Mouse (Mus musculus) MEL (cell line): ENCODE results near the gene Igsf9b. TPM values are rescaled to one million over a fixed set of nuclear protein-coding genes. Genes with fewer than 3 reads are reported as not detected.

Experiments used
- DNase-seq: peaks from one replicate; pipeline ENCODE4 v3.0.0; 2011; ENCODE audit warnings: low read depth, low spot score
- H3K27ac ChIP-seq: 2 replicates; pipeline ENCODE4 v1.5.1; 2012; ENCODE audit warnings: low read depth, mild to moderate bottlenecking, control low read depth, low read length, moderate library complexity; ENCODE audit not compliant: control insufficient read depth
- H3K27me3 ChIP-seq, 2 experiments: fragments of 150-350 bp in 1 of 2; sonication (generic) in 1 of 2; 2 replicates each; pipeline ENCODE4 v1.6.1; 2012; ENCODE audit warnings: low read length in 2 of 2, mild to moderate bottlenecking in 2 of 2, improper control_type of control experiment in 1 of 2, moderate library complexity in 1 of 2; ENCODE audit not compliant: insufficient read depth in 2 of 2, control insufficient read depth in 1 of 2
- H3K36me3 ChIP-seq, 2 experiments: 2 replicates each; pipeline ENCODE4 v1.6.1; 2012 to 2014; ENCODE audit warnings: low read length in 2 of 2, improper control_type of control experiment in 1 of 2, inconsistent platforms in 1 of 2, mild to moderate bottlenecking in 1 of 2; ENCODE audit not compliant: insufficient read depth in 2 of 2, control insufficient read depth in 1 of 2
- H3K4me1 ChIP-seq, 2 experiments: fragments of 150-350 bp in 1 of 2; sonication (generic) in 1 of 2; 2 replicates each; pipeline ENCODE4 v1.6.1; 2012; ENCODE audit warnings: low read length in 2 of 2, improper control_type of control experiment in 1 of 2, mild to moderate bottlenecking in 1 of 2; ENCODE audit not compliant: insufficient read depth in 2 of 2, control insufficient read depth in 1 of 2
- H3K4me3 ChIP-seq, 2 experiments: fragments of 150-350 bp in 1 of 2; sonication (generic) in 1 of 2; 2 replicates each; pipeline ENCODE4 v1.5.1; 2012; ENCODE audit warnings: low read depth in 2 of 2, low read length in 2 of 2, mild to moderate bottlenecking in 2 of 2, moderate library complexity in 2 of 2, control low read depth in 1 of 2, improper control_type of control experiment in 1 of 2; ENCODE audit not compliant: control insufficient read depth in 1 of 2, insufficient read depth in 1 of 2
- H3K79me2 ChIP-seq: 2 replicates; pipeline ENCODE4 v1.6.1; 2012; ENCODE audit warnings: mild to moderate bottlenecking, low read length, moderate library complexity; ENCODE audit not compliant: control insufficient read depth, poor library complexity, insufficient read depth
- H3K9ac ChIP-seq: 2 replicates; pipeline ENCODE4 v1.6.1; 2012; ENCODE audit warnings: low read depth, mild to moderate bottlenecking, control low read depth, low read length, moderate library complexity; ENCODE audit not compliant: control insufficient read depth, poor library complexity, severe bottlenecking
- H3K9me3 ChIP-seq: fragments of 150-350 bp; sonication (generic); replicated peaks from 2 replicates; pipeline ENCODE4 v1.6.1; 2012; ENCODE audit warnings: mild to moderate bottlenecking, low read length, improper control_type of control experiment, moderate library complexity; ENCODE audit not compliant: insufficient read depth
- CHD1 ChIP-seq: IDR thresholded peaks from 2 replicates; pipeline ENCODE4 v1.6.1; 2012; ENCODE audit warnings: low read depth, mild to moderate bottlenecking, inconsistent platforms, low read length, improper control_type of control experiment
- ELF1 ChIP-seq: IDR thresholded peaks from 2 replicates; pipeline ENCODE4 v1.6.1; 2014; ENCODE audit warnings: low read depth, mild to moderate bottlenecking, inconsistent platforms, low read length, improper control_type of control experiment, moderate library complexity
- GABPA ChIP-seq: IDR thresholded peaks from 2 replicates; pipeline ENCODE4 v1.6.1; 2012; ENCODE audit warnings: low read depth, mild to moderate bottlenecking, inconsistent platforms, low read length, improper control_type of control experiment, moderate library complexity
- KAT2A ChIP-seq: conservative IDR thresholded peaks from 2 replicates; pipeline ENCODE4 v1.6.1; 2012; ENCODE audit warnings: low read depth, low read length, improper control_type of control experiment, inconsistent platforms
- MEF2A ChIP-seq: IDR thresholded peaks from 2 replicates; pipeline ENCODE4 v1.6.1; 2014; ENCODE audit warnings: low read depth, mild to moderate bottlenecking, inconsistent platforms, low read length, improper control_type of control experiment; ENCODE audit not compliant: poor library complexity, insufficient replicate concordance, severe bottlenecking; ENCODE audit errors: extremely low read depth
- MXI1 ChIP-seq: IDR thresholded peaks from 2 replicates; pipeline ENCODE4 v1.6.1; 2011; ENCODE audit warnings: mild to moderate bottlenecking, low read depth, low read length, improper control_type of control experiment
- MYB ChIP-seq: IDR thresholded peaks from 2 replicates; pipeline ENCODE4 v1.6.1; 2011; ENCODE audit warnings: mild to moderate bottlenecking, low read depth, low read length, improper control_type of control experiment
- MYC ChIP-seq: IDR thresholded peaks from 2 replicates; pipeline ENCODE4 v1.6.1; 2011; ENCODE audit warnings: low read depth, mild to moderate bottlenecking, low read length, improper control_type of control experiment, moderate library complexity
- NELFE ChIP-seq: IDR thresholded peaks from 2 replicates; pipeline ENCODE4 v1.6.1; 2011; ENCODE audit warnings: low read depth, low read length, improper control_type of control experiment
- NRF1 ChIP-seq: IDR thresholded peaks from 2 replicates; pipeline ENCODE4 v1.6.1; 2014; ENCODE audit warnings: low read depth, mild to moderate bottlenecking, inconsistent platforms, low read length, improper control_type of control experiment, moderate library complexity; ENCODE audit not compliant: poor library complexity, insufficient read depth, severe bottlenecking
- POLR2AphosphoS2 ChIP-seq: IDR thresholded peaks from 2 replicates; pipeline ENCODE4 v1.6.1; 2011; ENCODE audit warnings: low read length, improper control_type of control experiment
- RAD21 ChIP-seq: IDR thresholded peaks from 2 replicates; pipeline ENCODE4 v1.6.1; 2011; ENCODE audit warnings: mild to moderate bottlenecking, low read depth, low read length, improper control_type of control experiment
- SMC3 ChIP-seq: IDR thresholded peaks from 2 replicates; pipeline ENCODE4 v1.6.1; 2011; ENCODE audit warnings: low read depth, low read length, improper control_type of control experiment
- TAL1 ChIP-seq: IDR thresholded peaks from 2 replicates; pipeline ENCODE4 v1.6.1; 2012; ENCODE audit warnings: mild to moderate bottlenecking, inconsistent platforms, low read length, moderate library complexity, mixed read lengths
- UBTF ChIP-seq: IDR thresholded peaks from 2 replicates; pipeline ENCODE4 v1.6.1; 2012; ENCODE audit warnings: low read depth, mild to moderate bottlenecking, inconsistent platforms, low read length, improper control_type of control experiment, moderate library complexity, borderline replicate concordance; ENCODE audit not compliant: insufficient read depth
- polyA plus RNA-seq, 2 experiments: library from polyadenylated mRNA; stranded (reverse) in 1 of 2; unstranded in 1 of 2; fragments of >175 nt in 1 of 2; fragments of >200 nt in 1 of 2; gene quantifications; 2 replicates each; pipeline versions ENCODE4 v1.2.1 to v1.2.4; 2012; ENCODE audit warnings: low replicate concordance in 2 of 2, low read depth in 1 of 2; ENCODE audit not compliant: insufficient read length in 2 of 2, insufficient read depth in 1 of 2, missing spikeins in 1 of 2
- total RNA-seq: library from RNA; depleted of rRNA; stranded (reverse); fragments of 300-350 nt; gene quantifications from 2 replicates; pipeline ENCODE4 v1.2.3, GENCODE M21; 2012

The Igsf9b gene
- total and polyA plus RNA-seq, 3 experiments: not detected

DNA sequence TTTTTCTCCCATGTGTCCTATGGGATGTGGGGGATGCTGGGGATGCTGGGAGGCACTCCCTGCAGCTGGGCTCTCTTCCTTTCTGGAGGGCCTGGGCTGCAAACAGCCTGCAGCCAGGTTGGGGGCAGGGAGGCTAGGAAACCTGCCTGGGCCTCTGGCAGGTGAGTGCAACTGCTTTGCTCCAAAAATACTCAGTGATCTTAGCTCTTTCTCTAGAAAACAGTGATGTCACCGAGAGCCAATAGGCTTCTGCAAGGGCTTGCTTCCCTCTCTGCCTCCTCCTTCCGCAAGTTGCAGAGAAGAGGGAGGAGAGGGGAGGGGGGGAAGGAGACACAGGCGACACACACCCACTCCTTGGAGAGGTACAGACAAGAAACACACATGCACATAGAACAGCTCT, 8.3 kb downstream of the Igsf9b start:
- Histone ChIP-seq H3K4me3 (no peak overlapping the region), H3K9ac (no peak overlapping the region), H3K27ac (no peak overlapping the region), H3K4me1 (no peaks in the 10 kb centered on the region), H3K9me3 (no peaks in the 10 kb centered on the region), H3K36me3 (no peaks in the 10 kb centered on the region), H3K79me2 (no peaks in the 10 kb centered on the region), H3K27me3 (no peaks in the 10 kb centered on the region)
- no peak for DNase-seq
- no peak for TF ChIP-seq SMC3
- no peak for TF ChIP-seq NRF1
- TF ChIP-seq MYB: no peak
- no peak for TF ChIP-seq MEF2A
- TF ChIP-seq MXI1: no peak

DNA sequence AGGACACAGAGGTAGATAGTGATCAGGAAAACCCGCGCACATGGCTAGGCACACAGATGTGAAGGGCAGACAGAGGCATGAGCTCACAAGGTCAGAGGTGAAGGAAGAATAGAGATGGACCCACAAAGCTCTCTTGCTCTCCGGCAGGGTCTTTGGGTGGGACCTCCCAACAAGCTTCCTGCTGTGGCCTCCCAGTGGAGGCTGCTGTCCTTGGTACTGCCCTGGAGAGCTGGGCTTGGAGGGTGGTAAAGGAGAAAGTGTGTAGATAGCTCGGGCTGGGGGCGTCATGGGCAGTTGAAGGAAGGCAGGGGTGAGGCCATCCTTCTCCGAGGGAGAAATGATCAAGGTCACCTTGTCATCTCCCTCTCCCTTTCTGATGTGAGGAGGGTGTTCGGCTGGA, 9.0 kb downstream of the Igsf9b start:
- Histone ChIP-seq H3K4me1 (no peaks in the 10 kb centered on the region), H3K79me2 (no peaks in the 10 kb centered on the region), H3K4me3 (no peak overlapping the region), H3K9ac (no peak overlapping the region), H3K27ac (no peak overlapping the region), H3K9me3 (no peaks in the 10 kb centered on the region), H3K36me3 (no peaks in the 10 kb centered on the region), H3K27me3 (no peaks in the 10 kb centered on the region)
- TF ChIP-seq MYC: no peak
- TF ChIP-seq ELF1: no peak
- no peak for TF ChIP-seq GABPA
- no peak for TF ChIP-seq KAT2A
- TF ChIP-seq NELFE: no peak
- TF ChIP-seq MXI1: no peak
- DNase-seq: no peak

- no peaks in the 10 kb centered on the region for H3K4me1 ChIP-seq
- H3K9ac ChIP-seq: no peak overlapping the region
- DNase-seq: no peak
- H3K9me3 ChIP-seq: no peaks in the 10 kb centered on the region
- no peaks in the 10 kb centered on the region for H3K79me2 ChIP-seq
- no peak for TF ChIP-seq TAL1
- TF ChIP-seq RAD21: no peak
- TF ChIP-seq UBTF: no peak
- no peak for TF ChIP-seq CHD1
- TF ChIP-seq POLR2AphosphoS2: no peak
- no peak for TF ChIP-seq MYB
- TF ChIP-seq MXI1: no peak
- no peak for TF ChIP-seq KAT2A
- TF ChIP-seq NELFE: no peak
- no peaks in the 10 kb centered on the region for H3K27me3 ChIP-seq
- no peak overlapping the region for H3K27ac ChIP-seq
- no peak overlapping the region for H3K4me3 ChIP-seq
- H3K36me3 ChIP-seq: no peaks in the 10 kb centered on the region
These were observed 9.6 kb downstream of the Igsf9b start for GRCm38 (mm10) chr9:27308561-27308960.
